Mouse (Mus musculus): ENCODE results near the gene Gorasp1. TPM values are rescaled to one million over a fixed set of nuclear protein-coding genes. Genes with fewer than 3 reads are reported as not detected.

The Gorasp1 gene
- 10 to 100 TPM; 33.1 to 40.8 TPM for total RNA-seq (2021)
- long read RNA-seq, experiment 1, transcript Gorasp1-201 (9 exons, 3,906 nt): major isoform, 39 of 46 reads
- long read RNA-seq, experiment 1, partial matches to known transcripts: 5 of 46 reads
- long read RNA-seq, experiment 1, other reads (novel, unspliced or antisense): 2 of 46 reads
- long read RNA-seq, experiment 2, transcript Gorasp1-201 (9 exons, 3,906 nt): major isoform, 55 of 63 reads
- long read RNA-seq, experiment 2, partial matches to known transcripts: 5 of 63 reads
- long read RNA-seq, experiment 2, other reads (novel, unspliced or antisense): 3 of 63 reads

DNA sequence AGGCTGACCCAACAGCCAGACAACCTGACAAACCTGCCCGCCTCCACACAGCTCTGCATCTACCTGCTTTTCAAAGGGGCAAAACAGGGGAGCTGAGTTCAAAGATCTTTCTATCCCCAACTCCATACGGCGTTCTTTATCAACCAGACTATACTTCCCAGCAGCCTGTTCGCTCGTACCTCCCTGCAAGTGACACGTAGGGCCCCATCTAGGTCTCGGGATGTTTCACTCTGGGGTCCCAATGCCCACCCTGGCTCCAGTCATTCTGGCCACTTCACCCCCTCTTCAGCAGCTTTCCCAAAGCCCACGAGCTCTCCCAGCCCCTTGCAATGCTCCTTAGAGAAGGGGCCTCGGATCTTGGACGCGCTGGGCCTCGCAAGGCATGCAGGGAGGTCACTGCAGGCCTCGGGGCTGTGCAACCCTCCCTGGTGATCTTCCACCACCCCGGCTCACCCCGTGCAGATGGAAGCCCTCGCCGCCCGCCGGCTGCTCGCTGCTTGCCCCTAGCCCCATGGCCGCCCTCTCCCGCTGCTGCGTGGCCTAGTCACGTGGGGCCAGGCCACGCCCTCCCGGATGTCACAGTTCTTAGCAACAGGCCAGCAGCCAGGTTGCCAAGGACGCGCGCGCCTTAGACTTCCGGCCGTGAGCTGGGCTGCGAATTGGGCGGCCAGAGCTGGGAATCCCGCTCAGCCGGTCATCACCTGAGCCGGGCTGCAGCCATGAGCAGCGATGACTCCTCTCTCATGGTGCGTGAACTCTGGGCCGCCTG is at the start of gene Gorasp1, which contains the start of gene Ttc21a:
Gorasp1 (minus strand) TSS at position 561 of the 769 bp plus-strand sequence.
Ttc21a (plus strand) TSS at position 602 of the 769 bp plus-strand sequence.
- peak within 1 kb of the TSS; percentile 96 for H3K4me3 ChIP-seq
- DNase-seq (ENCODE audit: low spot score in 2 of 2): peak; percentile 91 to 93
- no peak for TF ChIP-seq CTCF (conservative IDR thresholded peaks at IDR 0.05)
- peak within 1 kb of the TSS; percentile 91 for H3K27ac ChIP-seq

DNA sequence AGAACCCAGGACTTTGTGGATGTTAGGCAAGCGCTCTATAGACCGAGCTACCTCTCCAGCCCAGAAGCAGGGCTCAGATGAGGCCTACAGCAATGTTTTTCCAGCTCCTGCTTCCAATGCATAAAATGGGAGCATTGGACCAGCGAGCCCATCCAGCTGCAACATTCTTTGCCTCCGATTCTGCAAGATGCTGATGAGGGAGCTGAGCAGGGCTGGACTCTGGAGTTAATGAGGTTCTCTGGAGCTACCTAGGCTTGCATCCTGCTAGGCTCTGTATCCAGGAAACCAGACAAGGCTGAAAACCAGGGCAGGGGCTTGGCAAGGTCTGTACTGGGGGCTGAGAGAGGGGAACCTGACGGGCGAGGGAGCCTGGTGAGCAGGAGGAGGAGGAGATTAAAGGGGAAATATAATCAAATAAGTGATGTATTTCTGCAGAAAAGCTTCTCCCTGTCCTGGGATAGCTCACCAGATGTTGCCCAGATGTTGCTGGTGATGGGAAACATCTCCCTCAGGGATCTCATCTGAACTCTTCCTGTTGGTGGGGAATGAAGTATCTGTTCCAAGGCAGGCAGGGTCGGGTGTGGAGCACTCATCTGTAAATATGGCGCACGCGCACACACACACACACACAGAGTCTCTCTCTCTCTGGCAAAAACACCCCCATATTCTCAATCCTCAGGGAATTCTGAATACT is 48.7 kb upstream of the Gorasp1 start:
- DNase-seq (ENCODE audit: low spot score in 2 of 2): no peak
- TF ChIP-seq CTCF (conservative IDR thresholded peaks at IDR 0.05): no peak
- Histone ChIP-seq H3K4me3 (no peak overlapping the region), H3K27ac (no peak overlapping the region)

DNA sequence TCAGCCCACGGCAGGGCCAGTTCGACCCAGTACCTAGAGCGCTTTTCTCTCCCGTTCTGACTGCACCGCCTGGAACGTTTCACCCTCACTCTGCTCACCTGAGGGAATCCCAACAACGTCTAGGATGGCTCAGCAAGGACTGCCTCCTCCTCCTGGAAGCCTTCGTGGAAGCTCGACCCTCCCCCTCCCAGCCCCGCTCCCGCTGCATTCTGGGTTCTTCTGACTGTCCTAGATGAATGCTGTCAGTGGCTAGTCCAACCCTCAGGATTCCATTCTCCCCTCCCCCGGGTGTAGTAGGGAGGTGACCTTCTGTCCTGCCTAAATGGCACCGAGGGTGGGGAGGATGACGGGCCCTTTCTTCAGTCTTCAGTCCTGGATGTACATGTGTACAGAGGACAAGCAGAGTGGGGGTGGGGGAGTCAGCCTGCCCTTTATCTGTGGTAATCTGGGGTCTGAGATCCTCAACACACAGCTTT is 47.2 kb upstream of the Gorasp1 start, which contains the start of gene Csrnp1:
Csrnp1 (minus strand) TSS at position 123 of the 476 bp plus-strand sequence.
- H3K4me3 ChIP-seq: peak within 1 kb of the TSS; percentile 80
- no peak for DNase-seq (ENCODE audit: low spot score in 2 of 2)
- no peak for TF ChIP-seq CTCF (conservative IDR thresholded peaks at IDR 0.05)
- H3K27ac ChIP-seq: peak within 1 kb of the TSS; percentile 96

DNA sequence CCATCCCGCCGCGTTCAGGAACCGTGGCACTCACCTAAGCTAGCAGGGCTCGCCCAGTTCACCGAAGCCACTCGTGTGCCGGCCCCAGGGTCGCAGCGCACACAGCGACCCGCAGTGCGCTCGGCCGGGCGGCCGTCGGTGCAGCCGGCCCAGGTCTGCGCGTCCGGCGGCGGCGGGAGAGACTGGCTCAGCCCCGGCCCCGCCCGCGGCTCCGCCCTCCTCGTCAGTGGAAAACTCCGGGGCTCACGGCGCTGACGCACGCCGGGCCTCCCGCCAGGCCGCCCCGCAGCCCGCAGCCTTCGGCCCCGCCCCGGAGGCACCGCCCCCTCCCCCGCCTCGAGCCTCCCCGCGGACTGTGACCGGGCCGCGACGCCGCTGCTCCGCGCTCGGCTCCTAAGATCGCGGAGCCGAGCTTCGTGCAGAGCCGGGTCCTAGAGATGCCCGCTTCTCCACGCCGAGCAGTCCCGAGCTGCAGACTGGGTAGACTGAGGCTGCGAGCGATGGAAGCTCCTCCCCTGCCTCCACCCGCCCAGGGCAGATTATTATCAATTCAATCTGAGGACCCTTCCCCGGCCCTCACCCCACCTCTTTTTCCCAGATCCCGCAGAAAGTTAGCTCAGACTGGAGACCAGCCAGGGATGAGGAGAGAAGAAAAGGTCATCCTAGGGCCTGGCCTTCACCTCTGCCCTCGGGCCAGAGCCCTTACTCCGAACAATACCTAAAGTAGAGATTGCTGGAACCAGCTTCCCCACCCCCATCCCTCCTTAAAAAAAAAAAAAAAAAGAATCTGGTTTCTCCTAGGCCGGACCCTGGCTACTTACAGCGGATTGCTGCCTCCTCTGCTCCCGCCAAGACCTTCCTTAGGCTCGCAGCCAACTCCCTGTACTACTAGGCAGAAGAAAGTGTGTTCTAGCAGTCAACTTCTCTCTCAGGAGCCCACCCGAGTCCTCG is 46.5 kb upstream of the Gorasp1 start:
- Histone ChIP-seq H3K4me3 (peak overlapping the region; percentile 80), H3K27ac (peak overlapping the region; percentile 96)
- no peak for TF ChIP-seq CTCF (conservative IDR thresholded peaks at IDR 0.05)
- peak; percentile 86 to 90 for DNase-seq (ENCODE audit: low spot score in 2 of 2)

DNA sequence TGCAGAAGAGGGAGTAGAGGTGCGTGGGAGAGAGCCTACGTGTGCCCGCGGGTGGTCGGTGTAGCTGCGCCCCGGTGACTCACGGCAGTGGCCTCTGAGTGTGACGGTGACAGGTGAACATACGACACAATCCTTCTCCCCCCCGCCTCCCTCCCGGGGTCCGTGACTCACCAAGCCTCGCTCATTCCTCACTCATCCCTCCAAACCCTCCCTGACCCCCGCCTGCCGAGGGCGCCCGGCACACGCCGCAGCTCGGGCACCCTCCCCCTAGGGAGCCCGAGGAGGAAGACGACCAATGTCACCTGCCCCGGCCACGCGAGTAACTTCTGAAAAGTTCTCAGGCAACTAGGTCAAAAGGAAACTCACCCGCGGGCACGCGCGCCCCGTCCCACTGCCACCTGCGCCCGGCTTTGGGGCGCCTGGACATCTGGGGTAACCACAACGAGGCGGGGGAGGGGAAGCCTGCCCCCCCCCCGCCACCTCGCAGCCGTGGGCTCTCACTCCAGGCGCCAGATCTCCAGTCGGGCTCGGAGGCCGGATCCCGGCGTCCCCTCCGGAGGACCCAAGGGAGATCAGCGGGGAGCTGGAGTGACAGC is 45.7 kb upstream of the Gorasp1 start:
- Histone ChIP-seq H3K27ac (peak overlapping the region; percentile 96), H3K4me3 (peak overlapping the region; percentile 80)
- DNase-seq (ENCODE audit: low spot score in 2 of 2): no peak
- TF ChIP-seq CTCF (conservative IDR thresholded peaks at IDR 0.05): no peak

DNA sequence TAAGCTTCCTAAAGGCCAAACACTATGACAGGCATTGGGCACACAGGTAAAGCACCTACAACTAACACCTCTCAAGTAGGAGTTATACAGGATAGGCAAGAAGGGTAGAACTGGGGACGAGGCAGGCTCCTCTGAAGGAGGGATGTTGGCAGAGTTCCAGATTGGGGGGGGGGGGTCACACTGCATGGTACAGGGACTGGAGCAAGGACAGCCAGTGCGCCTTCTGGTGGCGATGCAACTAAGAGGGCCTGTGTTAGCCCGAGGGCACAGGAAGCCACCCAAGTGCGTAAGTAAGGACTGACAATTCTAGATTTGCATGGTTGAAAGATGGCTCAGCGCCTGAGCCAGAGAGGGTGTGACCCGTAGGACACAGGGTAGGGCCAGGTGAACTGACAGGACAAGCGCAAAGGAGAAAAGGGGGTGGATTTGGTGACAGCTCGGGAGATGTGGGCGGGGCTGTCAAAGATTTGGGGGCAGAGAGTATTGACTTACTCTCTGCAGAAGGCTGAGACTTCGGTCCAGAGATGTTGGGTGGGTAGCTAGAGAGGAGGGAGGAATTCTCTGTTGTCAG is 45.0 kb upstream of the Gorasp1 start:
- TF ChIP-seq CTCF (conservative IDR thresholded peaks at IDR 0.05): peak; percentile 62
- no peak for DNase-seq (ENCODE audit: low spot score in 2 of 2)
- H3K4me3 ChIP-seq: peak overlapping the region; percentile 80
- peak overlapping the region; percentile 96 for H3K27ac ChIP-seq

DNA sequence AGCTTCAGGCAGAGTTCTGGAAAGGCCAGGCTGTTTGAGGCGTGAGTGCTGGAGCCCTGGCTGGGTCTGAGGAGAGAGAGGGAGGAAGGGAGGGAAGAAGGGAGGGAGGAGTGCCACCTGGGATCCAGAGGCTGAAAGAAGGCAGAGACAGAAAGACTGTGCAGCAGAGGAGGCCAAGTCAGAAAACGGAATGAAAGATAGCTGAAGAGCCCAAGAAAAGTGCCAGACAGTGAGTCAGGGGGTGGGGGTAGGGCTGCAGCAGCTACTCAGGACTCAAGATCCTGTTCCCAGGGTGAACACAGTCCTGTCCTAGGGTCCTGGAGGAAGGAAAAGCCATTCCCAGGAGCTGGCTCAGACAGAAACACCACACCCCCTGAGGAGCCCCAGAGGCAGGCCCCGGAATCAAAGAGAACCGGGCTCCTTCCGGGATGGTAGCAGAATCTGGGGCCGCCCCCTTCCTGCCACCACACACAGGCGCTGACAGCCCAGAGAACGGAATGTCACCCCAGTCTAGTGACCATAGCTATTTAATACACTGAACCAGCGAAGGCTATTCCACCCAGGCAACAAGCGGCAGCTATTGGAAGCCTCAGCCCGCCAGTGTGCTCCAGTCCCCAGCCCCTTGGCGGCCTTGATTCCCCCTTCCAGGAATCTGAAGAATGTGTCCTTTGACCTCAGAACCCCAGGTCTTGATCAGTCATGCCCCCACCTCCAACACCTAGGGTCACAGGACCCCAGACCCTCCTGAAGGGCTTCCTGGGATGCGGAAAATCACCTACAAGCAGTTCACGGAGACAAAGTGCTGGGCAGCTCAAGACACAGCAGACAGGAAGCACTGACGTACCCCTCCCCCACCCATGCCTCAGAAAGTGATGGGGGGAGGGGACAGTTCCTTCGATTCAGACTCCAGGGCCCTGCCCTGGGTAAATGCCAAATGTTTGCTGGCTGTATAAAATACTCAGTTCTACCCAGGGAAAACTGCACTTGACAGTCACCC is 44.1 kb upstream of the Gorasp1 start:
- peak; percentile 21; the same call in 1 of the 2 replicates for TF ChIP-seq CTCF (conservative IDR thresholded peaks at IDR 0.05)
- peak overlapping the region; percentile 80 for H3K4me3 ChIP-seq
- peak overlapping the region; percentile 96 for H3K27ac ChIP-seq
- DNase-seq (ENCODE audit: low spot score in 2 of 2): no peak

DNA sequence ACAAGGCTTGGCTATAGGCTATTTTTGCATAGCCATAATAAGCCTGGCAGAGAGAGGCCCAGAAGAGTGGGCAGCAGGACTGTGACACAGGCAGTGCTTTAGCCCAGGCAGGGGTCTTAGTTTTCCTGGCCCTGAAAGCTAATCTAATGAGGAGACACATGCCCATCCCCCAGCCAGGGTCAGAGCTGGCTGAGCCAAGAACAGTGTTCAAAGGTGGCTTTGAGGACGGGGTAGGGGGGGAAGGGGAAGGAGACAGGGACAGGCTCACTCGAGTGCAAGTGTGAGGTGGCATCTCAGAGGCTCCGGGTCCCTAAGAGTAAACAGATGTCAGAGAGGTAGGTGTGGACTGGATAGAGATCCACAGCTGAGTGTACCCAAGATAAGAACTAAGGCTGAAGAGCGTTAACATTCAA is 43.4 kb upstream of the Gorasp1 start:
- no peak for TF ChIP-seq CTCF (conservative IDR thresholded peaks at IDR 0.05)
- peak overlapping the region; percentile 96 for H3K27ac ChIP-seq
- H3K4me3 ChIP-seq: peak overlapping the region; percentile 80
- no peak for DNase-seq (ENCODE audit: low spot score in 2 of 2)

DNA sequence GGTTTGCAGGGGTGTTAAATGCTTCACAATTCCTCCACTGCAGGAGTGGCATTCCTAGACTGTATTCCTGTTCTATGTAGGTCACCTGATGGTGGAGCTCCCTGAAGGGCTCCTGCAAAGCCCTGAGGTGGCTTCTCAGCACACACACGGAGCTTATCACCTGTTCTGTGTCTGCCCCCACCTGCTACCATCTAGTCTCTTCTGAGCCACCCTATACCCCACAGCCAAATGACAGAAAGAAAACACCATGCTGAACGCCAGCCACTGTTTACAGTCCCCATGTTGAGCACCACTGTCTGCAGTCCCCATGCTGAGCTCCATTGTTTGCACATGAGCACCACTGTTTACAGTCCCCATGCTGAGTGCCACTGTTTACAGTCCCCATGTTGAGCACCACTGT is 42.4 kb upstream of the Gorasp1 start:
- 0 out of 2 replicates have a peak overlapping the region, but pooled peaks have one; percentile 23 for H3K27ac ChIP-seq
- no peak for DNase-seq (ENCODE audit: low spot score in 2 of 2)
- no peak for TF ChIP-seq CTCF (conservative IDR thresholded peaks at IDR 0.05)
- H3K4me3 ChIP-seq: no peak overlapping the region
